Mouse (Mus musculus): Measurements from ENCODE around the gene 1500009C09Rik.

The 1500009C09Rik gene

GRCm38 (mm10) chr15:82252097-82252496, at the start of gene 1500009C09Rik:
TSS of gene 1500009C09Rik (plus strand) at chr15:82252397.
- DNase-seq (ENCODE audit: low read depth, low spot score), result no peak

- DNase-seq (ENCODE audit: low read depth, low spot score), result no peak
These were observed 49.1 kb upstream of the 1500009C09Rik start for GRCm38 (mm10) chr15:82203090-82203489.

- DNase-seq (ENCODE audit: low read depth, low spot score), result no peak
These were observed 48.4 kb upstream of the 1500009C09Rik start for GRCm38 (mm10) chr15:82203611-82204351.

- DNase-seq (ENCODE audit: low read depth, low spot score), result no peak
These were observed 47.4 kb upstream of the 1500009C09Rik start for GRCm38 (mm10) chr15:82204680-82205371.

GRCm38 (mm10) chr15:82206365-82207104, 45.7 kb upstream of the 1500009C09Rik start:
- DNase-seq (ENCODE audit: low read depth, low spot score), result no peak

GRCm38 (mm10) chr15:82207105-82207459, 45.1 kb upstream of the 1500009C09Rik start:
- DNase-seq (ENCODE audit: low read depth, low spot score), result no peak

GRCm38 (mm10) chr15:82207504-82208219, 44.5 kb upstream of the 1500009C09Rik start:
- no peak for DNase-seq (ENCODE audit: low read depth, low spot score)

GRCm38 (mm10) chr15:82208307-82208706, 43.9 kb upstream of the 1500009C09Rik start:
- DNase-seq (ENCODE audit: low read depth, low spot score), result no peak

GRCm38 (mm10) chr15:82209295-82210050, 42.7 kb upstream of the 1500009C09Rik start:
- DNase-seq (ENCODE audit: low read depth, low spot score), result no peak

- no peak for DNase-seq (ENCODE audit: low read depth, low spot score)
These were observed 41.4 kb upstream of the 1500009C09Rik start for GRCm38 (mm10) chr15:82210801-82211200.

- DNase-seq (ENCODE audit: low read depth, low spot score), result no peak
These were observed 40.9 kb upstream of the 1500009C09Rik start for GRCm38 (mm10) chr15:82211281-82211680.

- no peak for DNase-seq (ENCODE audit: low read depth, low spot score)
These were observed 40.1 kb upstream of the 1500009C09Rik start for GRCm38 (mm10) chr15:82211911-82212751.

GRCm38 (mm10) chr15:82212752-82213063, 39.5 kb upstream of the 1500009C09Rik start, which contains the start of gene Shisa8:
TSS of gene Shisa8 (minus strand) at chr15:82212815.
- no peak for DNase-seq (ENCODE audit: low read depth, low spot score)

GRCm38 (mm10) chr15:82213222-82213621, 39.0 kb upstream of the 1500009C09Rik start:
- no peak for DNase-seq (ENCODE audit: low read depth, low spot score)

GRCm38 (mm10) chr15:82215332-82216046, 36.7 kb upstream of the 1500009C09Rik start:
- no peak for DNase-seq (ENCODE audit: low read depth, low spot score)

GRCm38 (mm10) chr15:82216142-82216827, 35.9 kb upstream of the 1500009C09Rik start:
- no peak for DNase-seq (ENCODE audit: low read depth, low spot score)

GRCm38 (mm10) chr15:82217039-82217438, 35.2 kb upstream of the 1500009C09Rik start:
- DNase-seq (ENCODE audit: low read depth, low spot score), result no peak

- DNase-seq (ENCODE audit: low read depth, low spot score), result no peak
These were observed 34.2 kb upstream of the 1500009C09Rik start for GRCm38 (mm10) chr15:82217980-82218379.

All from c-Kit-negative CD71-positive TER-119-positive erythroid progenitor cells, embryonic 14.5 days (primary cell).